Mouse (Mus musculus): ENCODE measurements around the gene Hadh.

Gene Hadh

GRCm38 (mm10) chr3:131271559-131272373 is at the start of gene Hadh:
TSS of gene Hadh (minus strand) at chr3:131272101.
- POLR2A ChIA-PET = interaction anchor here (0.5 to 2.2 kb wide), 39 partner anchors 9 to 1935 kb away, joined by 3 to 18 read pairs (median 4); partner anchors contain the start of genes Papss1 (in 2 of the 4) and Cyp2u1 (in 1 of the 4)
- CTCF ChIA-PET = interaction anchor here (0.6 to 3.2 kb wide), 14 partner anchors 10 to 453 kb away, joined by 3 to 18 read pairs (median 4); partner anchors contain the start of gene Papss1 (in 1 of the 4)

DNA sequence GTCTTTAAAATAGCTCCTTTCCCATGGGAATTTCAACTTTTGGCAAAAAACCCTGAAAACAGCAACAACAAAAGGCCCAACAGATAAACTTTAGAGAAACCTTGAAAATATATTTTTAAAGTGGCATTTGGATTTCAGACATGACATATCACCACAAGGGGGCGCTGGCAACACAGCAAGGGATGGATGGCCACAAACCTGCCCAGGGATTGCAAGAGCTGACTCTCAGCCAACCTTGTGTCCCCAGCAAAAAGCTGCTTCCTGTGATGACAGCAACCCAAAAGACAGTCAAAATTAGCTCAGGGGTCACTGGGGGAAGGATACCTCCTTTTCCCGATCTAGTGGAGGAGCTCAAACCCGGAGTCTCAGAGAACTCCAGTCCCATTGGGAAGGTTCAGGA is 48.3 kb upstream of the Hadh start:
- ChIA-PET CTCF (interaction anchor here (0.6 to 3.6 kb wide), 28 partner anchors 11 to 319 kb away, joined by 3 to 16 read pairs (median 4); partner anchors contain the start of genes Cyp2u1 (in 3 of the 4) and Papss1 (in 2 of the 4)), POLR2A (interaction anchor here in 2 of 4 experiments (0.5 to 1.6 kb wide), 13 partner anchors 11 to 423 kb away, joined by 3 to 5 read pairs (median 3); partner anchors contain the start of genes Cyp2u1 (in 1 of the 2) and Papss1 (in 1 of the 2))

GRCm38 (mm10) chr3:131318211-131318610 is 46.3 kb upstream of the Hadh start:
- CTCF ChIA-PET = no interaction called here
- POLR2A ChIA-PET = no interaction called here

- ChIA-PET POLR2A (interaction anchor here in 2 of 4 experiments (0.6 to 1.0 kb wide), 2 partner anchors 45 to 54 kb away, joined by 3 to 4 read pairs; partner anchors contain the start of gene Hadh (in 1 of the 2)), CTCF (interaction anchor here in 2 of 4 experiments (0.7 to 2.4 kb wide), 3 partner anchors 14 to 63 kb away, joined by 3 to 10 read pairs (median 9); partner anchors contain the start of gene Cyp2u1 (in 1 of the 2))
Measured at GRCm38 (mm10) chr3:131317126-131317525, 45.2 kb upstream of the Hadh start.

GRCm38 (mm10) chr3:131315957-131316510 is 44.1 kb upstream of the Hadh start:
- POLR2A ChIA-PET = interaction anchor here in 2 of 4 experiments (0.7 to 1.4 kb wide), 4 partner anchors 13 to 249 kb away, joined by 3 to 4 read pairs (median 3); partner anchors contain the start of genes Cyp2u1 (in 1 of the 2), Hadh (in 1 of the 2) and Papss1 (in 1 of the 2)

DNA sequence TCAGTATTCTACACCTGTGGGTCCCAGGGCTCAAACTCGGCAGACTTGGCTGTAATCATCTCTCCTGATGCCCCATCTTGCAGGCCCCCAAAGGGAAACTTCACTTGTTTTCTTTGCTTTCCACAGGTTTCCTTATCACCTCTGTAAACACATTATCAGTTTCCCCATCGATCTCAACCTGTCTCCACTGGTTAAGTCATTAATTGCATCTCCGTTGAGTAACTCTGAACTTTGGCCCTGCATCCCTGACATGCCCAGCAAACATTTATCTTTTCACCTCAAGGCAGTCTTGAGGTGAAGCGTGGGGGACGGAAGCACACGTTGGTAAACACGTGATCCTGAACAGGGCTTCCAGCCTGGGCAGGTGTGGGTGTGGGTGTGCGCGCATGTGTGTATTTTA is 40.4 kb upstream of the Hadh start:
- CTCF ChIA-PET = no interaction called here
- POLR2A ChIA-PET = interaction anchor here in 1 of 4 experiments (2.1 kb wide), 1 partner anchor 9 kb away, joined by 6 read pairs; the partner anchor contains the start of gene Cyp2u1

More at GRCm38 (mm10) chr3:131315957-131316510, 44.1 kb upstream of the Hadh start:
- CTCF ChIA-PET = interaction anchor here in 2 of 4 experiments (0.8 to 2.4 kb wide), 3 partner anchors 13 to 30 kb away, joined by 3 to 9 read pairs (median 3); partner anchors contain the start of gene Cyp2u1 (in 1 of the 2)

GRCm38 (mm10) chr3:131310572-131310971 is 38.7 kb upstream of the Hadh start:
- ChIA-PET CTCF (interaction anchor here in 1 of 4 experiments (1.0 kb wide), 1 partner anchor 463 kb away, joined by 9 read pairs; no protein-coding TSS in a partner anchor), POLR2A (interaction anchor here in 1 of 4 experiments (1.1 kb wide), 1 partner anchor 12 kb away, joined by 3 read pairs; no protein-coding TSS in a partner anchor)

GRCm38 (mm10) chr3:131307811-131308210 is 35.9 kb upstream of the Hadh start:
- POLR2A ChIA-PET = no interaction called here
- CTCF ChIA-PET = no interaction called here

DNA sequence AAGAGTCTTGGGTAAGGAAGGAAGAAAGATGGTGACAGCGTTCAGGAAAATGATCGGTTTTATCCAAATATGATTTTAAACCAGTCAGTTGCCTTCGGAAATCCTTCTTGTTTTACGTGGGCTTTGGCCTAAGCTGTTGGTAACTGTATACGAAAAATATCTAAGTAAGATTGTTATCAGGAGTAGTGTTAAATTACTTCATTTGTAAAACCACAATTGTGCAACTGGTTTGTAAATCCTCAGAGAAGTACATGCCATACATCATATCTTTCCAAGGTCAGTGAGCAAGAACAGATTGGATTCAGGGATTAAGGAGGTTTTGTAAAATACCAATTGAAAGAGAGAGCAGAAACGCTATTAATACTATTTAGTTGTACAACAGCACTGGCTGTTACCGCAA is 34.4 kb upstream of the Hadh start:
- CTCF ChIA-PET = interaction anchor here in 1 of 4 experiments (0.6 kb wide), 1 partner anchor 10 kb away, joined by 5 read pairs; no protein-coding TSS in a partner anchor
- POLR2A ChIA-PET = interaction anchor here in 1 of 4 experiments (1.2 kb wide), 1 partner anchor 9 kb away, joined by 3 read pairs; no protein-coding TSS in a partner anchor

GRCm38 (mm10) chr3:131303320-131303714 is 31.4 kb upstream of the Hadh start:
- POLR2A ChIA-PET = interaction anchor here in 3 of 4 experiments (0.7 to 2.2 kb wide), 8 partner anchors 10 to 261 kb away, joined by 3 to 6 read pairs (median 4); partner anchors contain the start of genes Hadh (in 1 of the 3) and Papss1 (in 1 of the 3)
- CTCF ChIA-PET = interaction anchor here (1.0 to 1.9 kb wide), 13 partner anchors 9 to 261 kb away, joined by 3 to 7 read pairs (median 4); partner anchors contain the start of gene Papss1 (in 1 of the 4)

GRCm38 (mm10) chr3:131302452-131303319 is 30.8 kb upstream of the Hadh start, which contains the start of gene Cyp2u1:
TSS of gene Cyp2u1 (minus strand) at chr3:131303227.
- ChIA-PET CTCF (interaction anchor here in 3 of 4 experiments (0.6 to 1.9 kb wide), 12 partner anchors 8 to 262 kb away, joined by 3 to 7 read pairs (median 4); partner anchors contain the start of gene Papss1 (in 1 of the 3)), POLR2A (interaction anchor here in 3 of 4 experiments (0.7 to 2.2 kb wide), 8 partner anchors 11 to 262 kb away, joined by 3 to 6 read pairs (median 4); partner anchors contain the start of genes Hadh (in 1 of the 3) and Papss1 (in 1 of the 3))

DNA sequence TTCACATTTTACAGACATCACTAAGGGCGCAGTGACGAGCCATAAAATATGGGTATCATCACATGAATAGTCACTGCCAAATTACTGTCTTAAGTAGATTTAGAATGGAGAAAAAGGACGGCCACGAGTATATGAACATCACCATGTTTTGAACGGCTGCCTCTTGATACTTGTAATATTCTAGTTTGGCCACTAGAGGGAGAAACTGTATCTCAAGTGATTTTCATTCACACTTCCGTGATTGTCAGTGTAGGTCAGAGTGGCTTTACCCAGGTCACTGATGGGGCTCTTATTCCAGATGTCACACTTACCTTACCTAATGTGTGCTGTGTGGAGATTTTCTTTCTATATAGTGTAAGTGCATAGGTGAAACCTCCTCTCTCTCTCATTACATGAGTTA is 28.0 kb upstream of the Hadh start:
- POLR2A ChIA-PET = no interaction called here
- CTCF ChIA-PET = interaction anchor here in 1 of 4 experiments (1.3 kb wide), 1 partner anchor 28 kb away, joined by 4 read pairs; the partner anchor contains the start of gene Hadh

- POLR2A ChIA-PET = interaction anchor here in 2 of 4 experiments (1.1 to 1.5 kb wide), 3 partner anchors 22 to 214 kb away, joined by 3 read pairs; partner anchors contain the start of gene Hadh (in 1 of the 2)
- CTCF ChIA-PET = interaction anchor here in 2 of 4 experiments (1.3 to 1.5 kb wide), 2 partner anchors 13 kb away, joined by 4 to 9 read pairs; no protein-coding TSS in a partner anchor
Measured at GRCm38 (mm10) chr3:131299078-131299477, 27.2 kb upstream of the Hadh start.

DNA sequence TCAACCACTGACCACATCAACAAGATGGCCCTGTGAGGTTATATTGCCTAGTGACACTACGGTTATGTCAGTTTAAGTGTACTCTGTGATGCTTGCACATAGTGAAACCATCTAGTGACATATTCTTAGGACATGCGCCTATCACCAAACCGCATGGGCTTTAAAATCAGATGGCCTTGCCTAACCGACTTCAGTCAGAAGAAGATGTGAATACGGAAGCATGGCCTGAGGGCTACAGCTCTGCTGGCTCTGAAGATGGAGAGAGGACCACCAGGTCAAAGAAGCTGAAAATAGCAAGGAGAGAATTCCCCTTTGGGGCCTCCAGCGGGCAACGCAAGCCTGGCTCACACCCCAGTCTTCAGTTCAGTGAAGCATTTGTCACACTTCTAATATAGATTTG is 25.0 kb upstream of the Hadh start:
- CTCF ChIA-PET = interaction anchor here in 1 of 4 experiments (1.6 kb wide), 2 partner anchors 12 to 25 kb away, joined by 3 to 6 read pairs; partner anchors contain the start of gene Hadh
- POLR2A ChIA-PET = interaction anchor here in 2 of 4 experiments (1.0 to 1.5 kb wide), 3 partner anchors 10 to 26 kb away, joined by 3 to 5 read pairs (median 4); no protein-coding TSS in a partner anchor

DNA sequence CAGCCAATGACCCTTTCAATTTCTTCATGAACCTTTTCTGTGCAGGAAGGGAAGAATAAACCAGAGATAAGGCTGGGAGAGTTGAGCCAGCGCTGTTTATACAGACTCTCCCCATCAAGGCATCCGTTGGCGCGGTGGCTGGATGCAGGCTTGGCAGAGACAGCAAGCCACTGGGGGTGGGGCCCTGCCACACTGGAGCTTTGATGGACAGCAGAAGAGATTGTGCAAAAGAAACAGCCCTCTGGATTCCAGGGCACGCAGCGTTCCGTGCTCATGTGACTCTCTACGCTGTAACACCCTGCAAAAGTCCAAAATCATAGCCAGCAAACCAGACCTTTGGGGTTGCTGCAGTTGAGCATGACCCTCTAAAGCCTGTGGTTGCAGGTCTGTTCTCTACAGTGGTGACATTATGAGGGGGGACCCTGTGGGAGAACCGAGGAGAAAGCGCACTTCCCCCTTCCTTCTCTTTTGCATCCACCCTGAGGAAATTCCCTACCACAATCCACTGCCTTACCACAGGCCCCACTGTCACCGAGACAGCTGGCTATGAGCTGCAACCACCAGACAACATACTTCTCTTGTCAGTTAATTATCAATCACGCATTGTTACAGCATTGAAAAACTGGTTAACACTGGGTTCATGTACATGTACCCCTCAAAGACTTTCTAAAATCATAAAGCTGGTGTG is 23.8 kb upstream of the Hadh start:
- ChIA-PET POLR2A (interaction anchor here in 1 of 4 experiments (1.0 kb wide), 1 partner anchor 26 kb away, joined by 4 read pairs; no protein-coding TSS in a partner anchor), CTCF (interaction anchor here in 2 of 4 experiments (0.7 to 1.0 kb wide), 2 partner anchors 10 to 292 kb away, joined by 3 to 5 read pairs; no protein-coding TSS in a partner anchor)

GRCm38 (mm10) chr3:131294503-131294902 is 22.6 kb upstream of the Hadh start:
- ChIA-PET POLR2A (interaction anchor here in 2 of 4 experiments (0.6 kb wide), 2 partner anchors 28 to 217 kb away, joined by 3 read pairs; no protein-coding TSS in a partner anchor), CTCF (interaction anchor here (0.5 to 1.4 kb wide), 10 partner anchors 8 to 294 kb away, joined by 3 to 7 read pairs (median 3); partner anchors contain the start of gene Cyp2u1 (in 1 of the 4))

Measured in embryonic stem cell, embryonic (primary cell).